Mouse (Mus musculus) megakaryocyte-erythroid progenitor cell, adult 5-6 weeks (primary cell): Measurements from ENCODE around the gene Zfp989. TPM values are rescaled to one million over a fixed set of nuclear protein-coding genes. Genes with fewer than 3 reads are reported as not detected.
"Not testable (repeated sequence)": the region's sequence is repeated elsewhere in the genome, so short reads cannot be mapped to it uniquely, and the experiment has no call there.

Source experiments
- ATAC-seq: replicated peaks from 2 replicates; pipeline ENCODE4 v1.8.0; 2016; ENCODE audit warnings: mild to moderate bottlenecking, inconsistent platforms; ENCODE audit not compliant: severe bottlenecking, poor library complexity, low FRiP score, low TSS enrichment
- total RNA-seq, 2 experiments: library from RNA; stranded (forward) in 1 of 2; stranded (reverse) in 1 of 2; fragments of 200-1000, 215-1000 nt in 1 of 2; fragments of >200 nt in 1 of 2; fragmentation: Nextera tagmentation in 1 of 2; gene quantifications; 2 replicates each; pipeline ENCODE4 v1.2.3; 2014 to 2017

Gene Zfp989
- total RNA-seq (2014; fragmentation: Nextera tagmentation) (not detected in 2 replicates), total RNA-seq (2017) (not detected in 2 replicates)

DNA sequence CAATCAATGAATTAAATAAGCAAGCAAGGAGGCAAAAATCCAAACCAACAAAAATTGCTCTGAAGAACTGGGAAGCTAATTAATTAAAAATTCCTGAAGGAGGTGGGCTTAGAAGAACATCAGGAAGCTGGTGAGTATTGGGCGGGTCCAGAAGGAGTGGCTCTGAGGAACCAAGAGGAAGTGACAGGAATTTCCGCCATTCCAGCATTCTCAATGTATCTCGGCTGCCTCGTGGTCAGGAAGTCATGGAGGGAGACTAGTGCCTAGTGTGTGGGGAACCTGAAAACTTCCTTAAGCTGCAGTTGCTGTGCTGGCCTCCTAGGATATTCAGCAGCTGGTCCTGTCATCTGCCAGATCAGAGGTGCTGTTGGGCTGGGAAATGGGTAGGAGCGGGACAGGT, at the start of gene Zfp989:
Gene Zfp989 (plus strand): TSS at position 220 of the 400 bp plus-strand sequence.
- ATAC-seq: not testable (repeated sequence)

DNA sequence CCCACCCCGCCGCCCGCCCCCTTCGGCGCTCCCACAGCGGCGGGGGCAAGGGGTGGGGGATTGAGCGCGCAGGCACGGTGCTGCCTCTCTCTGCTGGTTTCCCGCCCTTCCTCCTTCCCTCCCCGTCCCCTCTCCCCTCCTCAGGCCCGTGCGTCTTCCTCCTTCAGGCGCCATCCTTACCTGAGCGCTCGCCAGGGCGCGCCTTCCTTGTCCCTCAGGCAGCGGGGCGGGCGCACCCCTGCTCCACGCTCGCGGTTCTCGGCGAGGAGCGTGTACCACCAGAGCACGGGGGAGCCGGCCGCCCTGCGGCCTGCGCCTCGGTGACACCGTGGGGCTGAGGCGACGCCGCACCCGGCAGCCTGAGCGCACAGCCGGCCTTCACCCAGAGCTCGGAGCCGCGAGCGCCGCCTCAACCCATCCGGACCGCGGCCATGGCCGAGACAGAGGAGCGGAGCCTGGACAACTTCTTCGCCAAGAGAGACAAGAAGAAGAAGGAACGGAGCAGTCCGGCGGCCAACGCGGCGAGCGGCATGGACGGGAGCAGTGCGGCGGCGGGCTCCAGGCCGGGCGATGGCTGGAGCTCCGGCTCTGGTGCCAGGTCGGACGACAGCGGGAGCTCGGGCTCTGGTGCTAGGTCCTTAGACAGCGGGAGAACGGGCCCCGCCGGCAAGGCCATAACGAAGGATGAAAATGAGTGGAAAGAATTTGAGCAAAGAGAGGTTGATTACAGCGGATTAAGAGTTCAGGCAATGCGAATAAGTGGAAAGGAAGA, 39.3 kb upstream of the Zfp989 start:
- ATAC-seq: no peak

DNA sequence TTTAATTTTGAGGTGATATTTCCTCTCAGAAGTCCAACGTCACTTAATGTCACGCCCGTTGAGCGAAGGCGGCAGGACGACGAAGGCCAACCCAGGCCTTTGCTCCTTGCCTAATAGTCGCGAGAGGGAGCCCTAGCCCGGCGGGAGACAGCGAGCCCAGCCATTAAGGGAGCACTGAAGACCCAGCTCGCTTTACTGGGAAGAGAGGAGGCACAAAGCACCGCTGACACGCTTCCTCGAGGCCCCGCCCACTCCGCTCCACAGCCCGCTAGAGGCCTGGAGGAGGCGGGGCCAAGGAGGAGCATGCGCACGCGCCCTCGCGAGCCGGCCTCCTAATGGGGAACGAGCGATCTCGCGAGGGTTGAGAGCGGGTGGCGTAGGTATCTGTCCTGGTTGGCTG, 30.1 kb upstream of the Zfp989 start:
- not testable (repeated sequence) for ATAC-seq

DNA sequence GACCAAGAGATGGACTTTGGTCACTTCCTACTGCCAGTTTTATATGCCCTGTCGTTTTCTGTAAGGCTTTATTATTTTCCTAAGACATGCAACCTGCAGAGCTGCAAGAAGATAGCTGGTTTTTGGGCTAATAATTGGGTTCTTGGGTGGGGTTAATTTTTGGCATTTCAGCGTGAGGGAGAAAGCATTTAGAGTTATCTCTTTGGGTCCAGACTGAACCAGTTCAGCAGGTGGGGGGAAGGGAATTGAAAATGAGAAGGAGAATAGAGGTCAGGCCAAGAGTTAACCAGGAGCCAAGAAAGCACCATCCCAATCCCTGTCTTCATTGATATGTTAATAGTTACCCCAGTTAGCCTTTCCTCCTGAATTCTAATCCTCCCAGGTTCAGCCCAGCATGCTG, 4.8 kb downstream of the Zfp989 start:
- ATAC-seq: not testable (repeated sequence)

DNA sequence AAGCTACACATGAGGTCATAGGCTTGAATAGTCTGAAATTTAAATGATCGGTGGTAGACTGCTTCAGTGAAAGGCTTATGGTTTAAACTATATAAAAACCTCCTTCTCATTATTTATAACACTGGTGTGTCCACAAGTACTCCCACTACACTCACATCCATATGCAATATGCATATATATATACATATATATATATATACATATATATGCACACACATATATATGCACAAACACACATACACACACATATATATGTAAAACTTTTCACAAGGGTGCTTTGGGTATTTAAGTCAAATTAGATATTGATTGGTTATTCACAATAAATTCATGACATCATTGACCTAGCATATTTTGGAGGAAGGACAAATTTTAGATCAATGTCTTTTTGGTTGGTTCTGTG, 46.6 kb downstream of the Zfp989 start:
- ATAC-seq: not testable (repeated sequence)

DNA sequence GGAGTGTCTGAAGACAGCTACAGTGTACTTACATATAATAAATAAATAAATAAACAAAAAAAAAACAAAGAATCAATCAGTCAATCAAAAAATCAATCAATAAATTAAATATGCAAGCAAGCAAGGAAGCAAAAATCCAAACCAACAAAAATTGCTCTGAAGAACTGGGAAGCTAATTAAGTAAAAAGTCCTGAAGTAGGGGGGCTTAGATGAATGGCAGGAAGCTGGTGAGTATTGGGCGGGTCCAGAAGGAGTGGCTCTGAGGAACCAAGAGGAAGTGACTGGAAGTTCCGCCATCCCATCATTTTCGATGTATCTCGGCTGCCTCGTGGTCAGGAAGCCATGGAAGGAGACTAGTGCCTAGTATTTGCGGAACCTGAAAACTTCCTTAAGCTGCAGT, 49.8 kb downstream of the Zfp989 start, which contains the start of gene Rex2:
Gene Rex2 (plus strand): TSS at position 301 of the 400 bp plus-strand sequence.
- not testable (repeated sequence) for ATAC-seq

DNA sequence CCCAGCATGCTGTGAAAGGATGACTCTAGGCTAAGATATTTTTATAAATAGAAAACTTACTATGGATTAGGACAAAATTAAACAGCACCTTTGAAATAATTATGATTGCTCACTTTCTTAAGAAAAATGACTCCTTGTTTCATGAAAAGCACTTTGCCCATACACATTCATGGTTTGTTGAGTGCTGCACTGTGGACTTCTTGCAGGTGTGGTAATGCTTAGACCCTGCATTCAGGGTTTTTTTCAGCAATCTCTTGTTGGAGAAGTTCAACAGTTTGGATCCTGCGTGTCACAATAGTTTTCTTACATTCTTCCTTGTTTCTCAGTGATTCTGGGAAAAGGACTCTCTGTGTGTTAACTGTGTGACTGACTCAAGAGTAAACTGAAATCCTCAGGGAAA, 54.6 kb downstream of the Zfp989 start:
- ATAC-seq: not testable (repeated sequence)

DNA sequence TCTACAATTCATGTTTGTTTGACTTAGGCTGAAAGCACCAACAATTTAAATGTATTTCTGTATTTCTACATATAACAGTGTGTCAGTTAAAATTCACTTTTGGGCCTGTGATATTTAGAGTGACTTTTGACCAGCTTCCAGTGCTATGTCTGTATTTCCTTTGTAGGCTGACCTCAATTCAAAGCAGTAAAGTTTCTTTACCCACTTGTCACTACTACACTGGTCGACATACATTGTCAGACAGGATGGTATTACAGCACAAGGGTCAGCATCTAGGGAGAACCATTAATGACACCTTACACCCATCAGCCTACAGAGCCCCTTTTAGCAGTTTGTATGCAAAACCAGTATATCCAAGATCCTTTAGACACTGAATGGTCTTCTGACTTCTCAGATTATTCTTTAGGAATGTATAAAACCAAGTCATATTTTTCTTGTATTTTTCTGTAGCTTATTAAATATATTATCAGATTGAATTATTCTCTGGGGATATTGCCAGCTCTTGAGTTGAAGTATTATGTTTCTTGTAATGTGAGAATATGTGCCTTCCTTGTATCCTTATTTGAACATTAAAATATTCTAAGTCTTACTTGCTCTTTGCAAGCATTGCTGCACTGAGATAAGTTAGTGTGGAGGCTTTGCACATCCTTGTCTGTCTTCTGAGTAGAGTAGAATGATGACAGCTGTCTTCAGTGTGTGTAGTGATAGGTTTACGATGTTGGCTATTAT, 59.7 kb downstream of the Zfp989 start:
- not testable (repeated sequence) for ATAC-seq

Other genes starting within 250 kb of the Zfp989 start
- not detected in 2 replicates for gene Gm21411, start 62.4 kb upstream of the Zfp989 start, total RNA-seq (2014; fragmentation: Nextera tagmentation)
- not detected in 2 replicates for gene Gm21411, start 62.4 kb upstream of the Zfp989 start, total RNA-seq (2017)
- not detected in 2 replicates for gene Rex2, start 49.9 kb downstream of the Zfp989 start, total RNA-seq (2014; fragmentation: Nextera tagmentation)
- not detected in 2 replicates for gene Rex2, start 49.9 kb downstream of the Zfp989 start, total RNA-seq (2017)
- gene Zfp991, start 160.1 kb downstream of the Zfp989 start, total RNA-seq (2014; fragmentation: Nextera tagmentation): 27.2 and 31.3 TPM in 2 replicates
- gene Zfp991, start 160.1 kb downstream of the Zfp989 start, total RNA-seq (2017): 28.8 and 37.5 TPM in 2 replicates